Mouse (Mus musculus): ENCODE data around the gene Cpm. TPM values are rescaled to one million over a fixed set of nuclear protein-coding genes. Genes with fewer than 3 reads are reported as not detected.
"Not testable (repeated sequence)": the region's sequence is repeated elsewhere in the genome, so short reads cannot be mapped to it uniquely, and the experiment has no call there.

The Cpm gene
- polyA plus RNA-seq, 1 experiment from 2014 or later = 5.9 TPM

GRCm38 (mm10) chr10:117730140-117730539, 100.8 kb downstream of the Cpm start:
- WGBS = 96% methylated on average over 7 of the region's 7 CpGs
- H3K27ac ChIP-seq = no peak overlapping the region
- DNase-seq (ENCODE audit: extremely low spot score, low spot score) = no peak
- no peak overlapping the region for H3K4me3 ChIP-seq
- no peaks in the 10 kb centered on the region for H3K9me3 ChIP-seq
- no peaks in the 10 kb centered on the region; the same call in 1 of the 2 replicates for H3K36me3 ChIP-seq (replicated peaks)
- no peaks in the 10 kb centered on the region for H3K4me1 ChIP-seq
- H3K27me3 ChIP-seq (ENCODE audit: poor library complexity, severe bottlenecking) = no peaks in the 10 kb centered on the region

- H3K4me3 ChIP-seq = no peak overlapping the region
- no peak overlapping the region for H3K27ac ChIP-seq
- H3K27me3 ChIP-seq (ENCODE audit: poor library complexity, severe bottlenecking) = no peaks in the 10 kb centered on the region
- 94% methylated on average over 12 of the region's 12 CpGs for WGBS
- H3K4me1 ChIP-seq = no peaks in the 10 kb centered on the region
- H3K36me3 ChIP-seq (replicated peaks) = peaks cover 3% of the 10 kb centered on the region; the same call in 1 of the 2 replicates
- DNase-seq (ENCODE audit: extremely low spot score, low spot score) = no peak
- H3K9me3 ChIP-seq = no peaks in the 10 kb centered on the region
Measured at GRCm38 (mm10) chr10:117730637-117731203, 101.4 kb downstream of the Cpm start.

GRCm38 (mm10) chr10:117731244-117732101, 102.2 kb downstream of the Cpm start:
- Histone ChIP-seq H3K27me3 (ENCODE audit: poor library complexity, severe bottlenecking) (no peaks in the 10 kb centered on the region), H3K4me1 (no peaks in the 10 kb centered on the region), H3K9me3 (no peaks in the 10 kb centered on the region), H3K4me3 (no peak overlapping the region), H3K36me3 (replicated peaks) (peaks cover 11% of the 10 kb centered on the region), H3K27ac (no peak overlapping the region)
- 63% methylated on average over 15 of the region's 15 CpGs for WGBS
- DNase-seq (ENCODE audit: extremely low spot score, low spot score) = no peak

- H3K36me3 ChIP-seq (replicated peaks) = peaks cover 18% of the 10 kb centered on the region
- 92% methylated on average over 5 of the region's 5 CpGs for WGBS
- H3K9me3 ChIP-seq = no peaks in the 10 kb centered on the region
- no peak overlapping the region for H3K4me3 ChIP-seq
- no peak overlapping the region for H3K27ac ChIP-seq
- DNase-seq (ENCODE audit: extremely low spot score, low spot score) = no peak
- H3K4me1 ChIP-seq = no peaks in the 10 kb centered on the region
- no peaks in the 10 kb centered on the region for H3K27me3 ChIP-seq (ENCODE audit: poor library complexity, severe bottlenecking)
Measured at GRCm38 (mm10) chr10:117732184-117732583, 102.9 kb downstream of the Cpm start.

GRCm38 (mm10) chr10:117732962-117733592, 103.8 kb downstream of the Cpm start:
- peaks cover 27% of the 10 kb centered on the region for H3K36me3 ChIP-seq (replicated peaks)
- no peaks in the 10 kb centered on the region for H3K27me3 ChIP-seq (ENCODE audit: poor library complexity, severe bottlenecking)
- H3K4me3 ChIP-seq = no peak overlapping the region
- H3K9me3 ChIP-seq = no peaks in the 10 kb centered on the region
- WGBS = 88% methylated on average over 14 of the region's 14 CpGs
- H3K27ac ChIP-seq = no peak overlapping the region
- no peak for DNase-seq (ENCODE audit: extremely low spot score, low spot score)
- no peaks in the 10 kb centered on the region for H3K4me1 ChIP-seq

GRCm38 (mm10) chr10:117733626-117734025, 104.3 kb downstream of the Cpm start:
- not testable (repeated sequence) for H3K4me1 ChIP-seq; DNase-seq (ENCODE audit: extremely low spot score, low spot score); H3K27ac ChIP-seq; H3K27me3 ChIP-seq (ENCODE audit: poor library complexity, severe bottlenecking); H3K4me3 ChIP-seq; H3K9me3 ChIP-seq
- whole genome bisulfite sequencing = 91% methylated on average over 8 of the region's 8 CpGs
- H3K36me3 ChIP-seq (replicated peaks) = peaks cover 32% of the 10 kb centered on the region

GRCm38 (mm10) chr10:117734104-117734852, 105.0 kb downstream of the Cpm start:
- H3K36me3 ChIP-seq (replicated peaks) = peaks cover 39% of the 10 kb centered on the region
- not testable (repeated sequence) for H3K27ac ChIP-seq; H3K4me3 ChIP-seq; H3K9me3 ChIP-seq; H3K27me3 ChIP-seq (ENCODE audit: poor library complexity, severe bottlenecking); H3K4me1 ChIP-seq; DNase-seq (ENCODE audit: extremely low spot score, low spot score)
- WGBS = 89% methylated on average over 10 of the region's 10 CpGs

GRCm38 (mm10) chr10:117735396-117735795, 106.1 kb downstream of the Cpm start:
- H3K4me1 ChIP-seq; H3K4me3 ChIP-seq; H3K27ac ChIP-seq; H3K27me3 ChIP-seq (ENCODE audit: poor library complexity, severe bottlenecking); DNase-seq (ENCODE audit: extremely low spot score, low spot score); H3K9me3 ChIP-seq: not testable (repeated sequence)
- 93% methylated on average over 12 of the region's 12 CpGs for WGBS
- H3K36me3 ChIP-seq (replicated peaks) = peaks cover 50% of the 10 kb centered on the region

- H3K4me1 ChIP-seq = no peaks in the 10 kb centered on the region
- no peak for DNase-seq (ENCODE audit: extremely low spot score, low spot score)
- peaks cover 57% of the 10 kb centered on the region for H3K36me3 ChIP-seq (replicated peaks)
- H3K27me3 ChIP-seq (ENCODE audit: poor library complexity, severe bottlenecking) = no peaks in the 10 kb centered on the region
- 88% methylated on average over 5 of the region's 5 CpGs for WGBS
- H3K4me3 ChIP-seq = no peak overlapping the region
- no peaks in the 10 kb centered on the region for H3K9me3 ChIP-seq
- no peak overlapping the region for H3K27ac ChIP-seq
Measured at GRCm38 (mm10) chr10:117736573-117736972, 107.3 kb downstream of the Cpm start.

Other genes with a start within 250 kb of the Cpm start
- 243 and 253 TPM in 2 replicates for gene Cpsf6, start 249.5 kb upstream of the Cpm start, polyA plus RNA-seq (2016; fragmentation: Nextera tagmentation; extraction: Ambion mirVana)
- 54.0 and 58.3 TPM in 2 replicates for gene Mdm2, start 81.3 kb downstream of the Cpm start, polyA plus RNA-seq (2016; fragmentation: Nextera tagmentation; extraction: Ambion mirVana)
- 22.4 TPM in 2 replicates for gene Slc35e3, start 116.9 kb downstream of the Cpm start, polyA plus RNA-seq (2016; fragmentation: Nextera tagmentation; extraction: Ambion mirVana)
- gene Nup107, start 163.2 kb downstream of the Cpm start, polyA plus RNA-seq (2016; fragmentation: Nextera tagmentation; extraction: Ambion mirVana) = 113 and 116 TPM in 2 replicates
- 136 and 141 TPM in 2 replicates for gene Rap1b, start 216.5 kb downstream of the Cpm start, polyA plus RNA-seq (2016; fragmentation: Nextera tagmentation; extraction: Ambion mirVana)

Measured in forebrain, embryonic 10.5 days (tissue).